Mouse (Mus musculus): ENCODE measurements at regions not wholly inside any gene's neighbourhood (a gene's known extent, or its start where the extent isn't known, plus 50 kb on each side); places are given as distances from the start of the nearest gene placed in this dataset.

DNA sequence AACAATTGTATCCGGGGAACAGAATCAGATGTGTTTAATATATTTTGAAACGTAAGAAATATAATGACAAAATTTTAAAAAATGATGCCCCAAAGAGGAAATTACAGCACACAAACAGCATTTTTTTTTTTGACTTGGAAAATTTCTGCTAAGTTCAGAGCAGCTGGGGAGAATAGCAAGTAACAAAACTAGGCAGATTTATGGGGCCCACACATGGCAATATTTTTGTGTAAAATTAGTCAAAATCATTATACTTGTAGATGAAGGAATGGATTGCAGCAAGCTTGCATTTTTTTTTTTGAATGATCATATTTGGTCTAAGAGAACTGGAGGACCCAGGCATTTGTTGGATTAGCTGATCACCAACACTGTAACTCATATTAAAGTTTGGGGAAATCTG is 189.4 kb downstream of the Map2k6 start:
- no peak for DNase-seq (ENCODE audit: low read depth)

DNA sequence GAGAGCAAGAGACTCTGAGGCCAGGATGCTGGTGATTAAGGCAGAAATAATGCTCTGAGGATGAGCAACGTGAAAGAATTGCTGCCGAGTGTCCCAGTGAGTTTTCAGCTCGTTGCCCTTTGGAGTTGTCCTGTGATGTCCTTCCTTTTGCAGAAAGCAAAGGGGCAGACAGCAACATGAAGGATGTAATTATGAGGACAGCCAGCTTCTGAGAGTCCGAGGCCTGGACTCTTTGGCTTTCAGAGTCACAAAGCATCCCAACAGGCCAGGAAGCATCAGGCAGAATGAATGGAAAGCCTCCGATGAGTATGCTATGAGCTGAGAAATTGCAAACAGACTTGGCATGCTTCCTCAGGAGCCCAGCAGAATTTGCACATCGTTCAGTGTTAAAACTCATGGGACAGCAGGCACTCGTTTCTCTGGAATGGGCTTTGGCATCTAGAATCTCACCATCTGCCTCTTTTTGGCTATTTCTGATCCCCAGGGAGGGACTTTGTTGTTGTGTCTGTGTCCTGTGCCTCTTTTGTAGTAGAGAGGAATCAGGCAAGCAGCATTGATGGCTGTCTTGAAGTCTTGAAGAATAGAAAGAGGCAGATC is 196.4 kb downstream of the Map2k6 start:
- DNase-seq (ENCODE audit: low read depth) = no peak

DNA sequence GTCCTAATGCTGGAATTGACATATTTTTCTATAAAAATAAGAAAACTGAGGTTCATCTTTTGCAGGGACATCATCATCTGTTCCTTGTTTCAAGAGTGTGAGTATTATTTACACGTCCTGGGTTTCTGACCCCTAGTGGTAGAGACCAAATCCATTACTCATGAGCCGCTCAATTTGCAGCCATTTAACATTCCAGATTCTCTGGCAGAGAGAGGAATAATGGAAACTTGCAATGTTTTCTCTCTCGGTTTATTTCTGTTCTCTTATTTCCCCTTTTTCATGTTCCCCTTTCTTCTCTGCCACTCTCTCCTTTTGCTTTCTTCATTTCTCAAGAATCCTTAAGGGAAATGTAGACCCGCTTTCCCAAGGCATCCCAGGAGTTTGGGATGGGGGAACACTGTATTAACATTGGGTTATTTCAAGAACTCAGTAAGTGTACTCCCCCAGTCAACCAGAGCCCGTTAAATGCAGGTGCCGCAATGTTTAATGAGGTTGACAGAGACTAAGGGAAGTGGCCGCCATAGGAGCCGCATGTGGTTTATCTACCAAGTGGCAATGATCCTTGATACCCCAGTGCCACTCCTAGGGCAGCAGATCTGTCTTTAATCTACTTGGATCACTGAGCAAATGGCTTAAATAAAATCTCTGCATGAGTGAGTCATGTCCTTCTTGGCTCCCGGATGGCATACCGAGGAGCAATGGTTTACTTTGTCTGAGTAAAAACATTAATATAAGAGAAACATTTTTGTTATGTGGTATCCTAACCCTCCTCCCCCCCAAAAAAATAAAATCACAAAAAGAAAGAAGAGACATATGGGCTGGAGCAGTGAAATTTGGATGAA is 206.3 kb downstream of the Map2k6 start:
- no peak for DNase-seq (ENCODE audit: low read depth)

DNA sequence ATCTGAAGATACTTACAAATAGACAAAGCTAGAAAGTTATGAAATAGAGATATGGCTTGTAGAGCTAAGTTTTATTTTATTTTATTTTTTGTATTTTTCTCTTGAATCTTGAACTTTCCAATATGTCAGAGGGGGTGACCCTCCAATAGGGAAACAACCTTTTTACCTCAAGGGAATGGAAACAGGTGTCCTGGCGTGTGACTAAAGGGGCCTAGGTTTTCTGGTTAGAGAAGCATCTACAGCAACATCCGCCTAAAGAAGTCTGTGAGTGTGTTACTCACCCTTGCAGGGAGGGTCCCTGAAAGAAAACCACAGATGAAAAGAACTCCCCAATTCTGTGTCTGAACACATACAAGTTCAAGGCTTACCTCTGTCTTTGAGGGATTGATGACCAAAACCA is 210.4 kb downstream of the Map2k6 start:
- DNase-seq (ENCODE audit: low read depth) = no peak

DNA sequence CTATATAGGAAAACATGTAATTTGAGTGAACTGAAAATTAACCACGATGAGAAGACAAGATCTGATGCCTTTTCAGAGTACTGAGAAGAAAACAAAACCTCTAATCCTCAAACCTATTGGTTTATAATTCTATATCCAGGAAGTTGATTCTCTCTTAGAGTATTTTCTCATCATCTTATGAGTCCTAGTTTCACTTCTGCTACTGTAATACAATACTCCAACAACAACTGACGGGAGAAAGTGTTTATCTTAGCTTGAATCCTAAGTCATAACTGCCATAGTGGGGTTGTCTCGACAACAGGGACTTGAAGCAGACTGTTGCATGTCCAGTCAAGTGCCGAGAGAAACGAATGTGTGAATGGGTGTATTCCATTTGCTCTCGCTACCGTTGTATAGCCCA is 211.9 kb downstream of the Map2k6 start:
- no peak for DNase-seq (ENCODE audit: low read depth)

DNA sequence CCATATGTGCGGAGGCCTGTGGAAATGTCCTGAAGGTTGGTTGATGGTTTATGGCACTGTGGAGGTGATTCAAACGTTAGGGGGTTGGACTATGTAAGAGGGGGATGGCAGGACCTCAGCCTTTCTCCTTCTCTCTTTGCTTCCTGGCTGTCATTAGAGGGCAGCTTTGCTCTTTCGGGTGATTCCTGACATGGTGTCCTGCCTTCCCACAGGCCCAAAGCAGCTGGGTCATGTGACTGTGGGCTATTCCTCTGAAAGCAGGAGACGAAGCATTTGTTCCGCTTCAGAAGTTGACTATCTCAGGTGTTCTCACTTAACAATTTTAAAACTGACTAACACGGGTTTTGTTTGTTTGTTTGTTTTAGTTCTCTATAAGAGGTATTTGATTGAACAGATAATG is 233.1 kb downstream of the Map2k6 start:
- no peak for DNase-seq (ENCODE audit: low read depth)

DNA sequence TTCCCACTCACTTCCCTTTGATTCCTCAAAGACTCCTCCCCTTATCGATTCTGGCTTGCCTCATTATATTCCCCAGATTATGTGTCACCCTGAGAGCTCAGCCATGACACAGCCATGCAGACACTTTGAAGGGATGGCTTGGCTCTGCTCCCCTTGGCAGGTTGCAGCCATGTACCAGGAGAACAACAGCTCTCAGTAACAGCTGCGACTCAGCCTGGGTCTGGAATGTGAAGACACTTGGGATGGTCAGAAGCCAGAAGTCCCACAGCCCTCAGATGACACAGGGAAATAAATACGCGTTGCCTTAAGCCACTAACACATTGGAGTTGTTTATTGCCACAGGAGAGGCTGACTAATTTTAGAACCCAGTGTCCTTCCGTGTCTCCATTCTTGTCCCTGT is 234.4 kb downstream of the Map2k6 start:
- no peak for DNase-seq (ENCODE audit: low read depth)

DNA sequence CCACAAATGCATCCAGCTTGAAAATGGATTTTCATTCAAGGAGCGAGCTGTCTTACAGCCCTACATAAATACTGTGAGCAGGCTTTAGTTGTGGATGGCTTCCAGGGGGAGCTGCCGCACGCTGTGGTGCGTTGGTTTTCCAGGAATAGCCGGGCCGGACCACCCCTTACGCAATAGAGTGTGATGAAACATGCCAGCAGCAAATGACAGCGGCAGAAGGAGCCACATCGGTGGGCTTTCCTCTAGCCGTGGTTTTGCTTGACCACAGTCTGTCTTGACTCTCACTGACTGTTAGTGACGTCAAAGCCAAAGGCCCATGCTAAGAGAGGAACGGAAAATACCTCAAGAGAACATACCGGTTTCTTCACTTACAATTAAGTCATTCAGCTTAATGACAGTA is 243.6 kb downstream of the Map2k6 start:
- no peak for DNase-seq (ENCODE audit: low read depth)

DNA sequence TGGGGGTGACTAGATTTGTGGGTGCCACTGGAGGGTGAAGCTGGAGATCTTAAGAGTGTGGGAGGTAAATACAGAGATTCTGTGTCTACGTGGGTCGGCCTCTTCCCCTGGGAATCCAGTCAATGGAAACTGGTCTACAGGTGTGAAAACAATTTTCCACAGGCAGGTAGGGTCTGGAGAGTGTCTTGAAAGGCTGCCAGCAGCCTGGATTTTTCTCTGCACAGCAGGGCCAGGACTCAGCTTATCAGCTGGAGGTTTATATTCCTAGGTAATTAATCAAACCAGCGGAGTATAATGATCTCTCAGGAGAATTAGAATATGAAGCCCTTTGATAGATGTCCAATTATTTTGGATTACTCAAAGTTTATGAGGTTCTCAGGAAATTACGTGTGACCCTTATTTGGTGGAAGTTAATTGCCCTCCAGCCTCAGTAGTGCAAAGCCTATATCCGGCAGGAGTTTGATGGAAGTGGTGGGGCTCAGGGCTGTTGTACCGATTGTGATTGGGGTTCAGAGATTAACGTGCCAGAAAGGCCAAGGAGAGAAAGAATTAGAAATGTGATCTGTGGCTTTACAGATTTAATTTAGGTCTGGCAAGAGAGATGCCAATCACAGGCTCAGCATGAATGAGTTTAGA is 250.8 kb downstream of the Map2k6 start:
- DNase-seq (ENCODE audit: low read depth) = no peak

DNA sequence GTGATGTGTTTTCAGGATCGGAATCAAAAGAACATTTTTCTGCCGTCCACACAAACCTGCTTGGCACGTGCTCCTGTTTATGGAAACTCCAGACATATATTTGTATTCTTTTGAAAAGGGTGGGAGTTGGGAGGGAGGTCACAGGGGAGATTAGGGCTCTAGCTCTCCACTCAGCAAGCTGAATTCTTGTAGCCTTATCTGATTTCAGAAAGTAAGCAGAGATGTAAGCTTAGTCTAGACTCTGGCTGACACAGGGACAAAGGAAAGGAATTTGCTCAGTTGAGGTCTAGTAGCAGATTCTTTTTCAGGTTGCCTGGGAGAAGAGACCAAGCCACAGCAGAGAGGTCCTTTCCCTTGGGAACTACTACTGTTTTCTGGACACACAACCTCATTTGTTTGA is 253.1 kb downstream of the Map2k6 start:
- DNase-seq (ENCODE audit: low read depth) = no peak

DNA sequence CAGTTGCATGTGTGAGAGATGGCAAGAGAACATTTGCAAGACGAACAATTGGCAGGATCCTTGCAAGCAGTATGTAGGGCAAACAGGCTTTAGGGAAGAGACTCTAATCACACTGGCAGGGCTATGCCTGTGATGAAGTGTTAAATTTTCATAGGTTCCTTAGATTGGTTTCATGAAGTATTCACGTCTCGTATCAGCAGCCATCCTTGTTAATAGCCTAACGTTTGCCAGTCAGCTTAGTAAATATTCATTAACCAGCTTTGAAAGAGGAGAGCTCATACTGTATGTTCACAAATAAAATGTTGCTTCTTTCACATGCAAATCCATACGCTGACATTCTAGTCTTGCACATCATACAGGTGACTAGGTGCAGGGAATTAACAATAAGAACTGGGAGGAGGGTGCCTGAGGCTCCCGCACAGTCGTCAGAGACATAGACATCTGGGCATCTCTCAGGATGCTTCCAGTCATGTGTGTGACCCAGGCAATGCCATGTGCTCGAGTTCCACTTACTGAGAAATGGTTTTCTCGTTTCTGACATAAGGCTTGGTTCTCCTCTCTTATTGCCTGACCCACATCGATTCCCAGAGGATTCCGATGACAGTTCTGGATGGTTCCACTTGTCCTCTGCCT is 257.7 kb downstream of the Map2k6 start:
- no peak for DNase-seq (ENCODE audit: low read depth)

DNA sequence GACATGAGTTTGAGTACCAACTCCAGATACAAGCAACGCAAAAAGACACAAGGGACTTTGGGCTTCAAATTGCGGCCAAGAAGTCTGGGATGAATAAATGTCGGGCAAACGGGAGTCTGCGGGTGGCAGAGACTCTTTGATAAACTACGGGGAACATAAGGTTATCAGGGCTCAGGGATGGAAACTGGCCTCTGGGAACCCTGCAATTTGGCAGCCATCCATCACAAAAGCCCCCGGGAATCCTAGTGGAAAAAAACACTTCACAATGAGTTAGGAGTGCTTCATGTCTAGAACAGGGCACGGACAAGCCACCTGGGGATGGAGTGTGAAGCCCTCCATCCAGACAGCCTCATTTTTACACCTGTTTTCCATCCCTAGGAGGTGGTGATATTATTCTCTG is 258.9 kb downstream of the Map2k6 start:
- no peak for DNase-seq (ENCODE audit: low read depth)

DNA sequence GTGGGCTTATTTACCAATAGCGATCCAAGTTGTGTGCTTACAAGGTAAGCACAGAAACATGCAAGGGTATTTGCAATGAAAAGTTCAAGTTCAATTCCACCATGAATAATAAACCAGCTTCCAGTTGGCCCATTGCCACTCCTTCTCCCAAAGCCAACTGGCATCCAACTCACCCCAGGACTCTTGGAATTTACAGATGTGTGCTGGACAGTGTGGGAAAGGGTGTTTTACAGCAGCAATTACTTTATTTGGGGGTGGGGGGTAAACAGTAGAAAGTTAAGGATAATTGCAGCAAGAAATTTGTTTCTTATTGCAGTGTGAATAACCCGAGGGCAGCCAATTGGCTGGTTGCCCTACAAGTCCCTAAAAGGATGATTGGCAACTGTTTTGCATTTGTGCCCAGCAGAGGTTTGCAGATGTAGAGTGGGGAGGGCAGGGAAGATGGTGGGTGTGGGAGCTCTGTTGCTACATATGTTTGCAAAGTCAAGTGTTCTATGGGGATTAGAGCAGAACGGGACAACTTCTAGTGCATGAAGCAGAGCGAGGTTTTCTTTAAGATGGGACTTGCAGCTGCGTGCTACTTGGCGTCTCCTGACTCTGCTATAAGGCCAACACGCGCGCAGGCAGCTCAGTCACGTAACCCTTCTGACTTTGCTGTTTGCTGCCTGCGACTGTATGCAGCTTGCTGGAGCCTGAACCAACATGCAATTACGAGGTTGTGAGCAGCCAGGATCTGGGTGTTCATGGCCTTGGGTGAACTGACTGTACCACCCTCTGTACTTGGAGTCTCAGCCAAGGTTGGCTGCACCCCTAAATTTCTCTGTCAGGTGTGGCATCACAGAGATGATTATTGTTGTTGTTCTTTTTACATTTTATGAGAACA is 271.9 kb downstream of the Map2k6 start:
- peak; percentile 41 for DNase-seq (ENCODE audit: low read depth)

DNA sequence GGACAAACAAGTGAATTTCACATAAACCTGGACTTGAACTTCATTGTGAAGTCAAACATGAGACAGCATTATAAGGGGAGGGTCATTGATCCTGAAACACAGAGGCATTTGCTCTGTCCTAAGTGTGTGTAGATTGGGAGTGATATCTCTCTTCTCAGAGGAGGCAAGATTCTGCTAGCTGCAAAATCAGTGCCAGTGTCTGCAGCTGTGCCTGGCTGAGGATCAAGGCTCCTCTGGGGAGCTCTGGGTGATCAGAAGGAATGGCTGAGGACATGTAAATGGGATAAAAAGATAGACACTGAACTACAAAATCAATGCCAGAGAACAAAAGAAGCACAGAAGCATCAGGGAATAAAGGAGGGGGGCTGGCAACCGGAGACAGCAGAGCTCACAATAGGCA is 274.0 kb downstream of the Map2k6 start:
- no peak for DNase-seq (ENCODE audit: low read depth)

DNA sequence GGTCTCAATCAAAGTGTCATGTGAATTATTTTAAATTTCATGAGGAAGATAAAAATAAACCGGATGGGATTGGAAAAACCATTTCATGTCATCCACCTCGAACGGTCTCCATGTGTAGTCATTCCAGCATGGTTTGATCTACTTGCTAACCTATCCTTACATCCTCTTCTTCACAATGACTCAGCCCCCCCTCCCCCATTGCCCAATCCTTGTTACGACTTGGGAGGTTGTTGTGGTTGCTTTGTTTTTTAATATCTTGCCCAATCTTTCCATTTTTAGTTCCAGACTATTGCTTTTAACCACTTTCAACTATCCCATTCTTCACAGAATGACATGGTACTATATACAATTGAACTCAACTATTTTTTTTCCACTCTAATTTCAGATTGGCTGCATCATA is 275.0 kb upstream of the Kcnj16 start:
- DNase-seq (ENCODE audit: low read depth) = no peak

DNA sequence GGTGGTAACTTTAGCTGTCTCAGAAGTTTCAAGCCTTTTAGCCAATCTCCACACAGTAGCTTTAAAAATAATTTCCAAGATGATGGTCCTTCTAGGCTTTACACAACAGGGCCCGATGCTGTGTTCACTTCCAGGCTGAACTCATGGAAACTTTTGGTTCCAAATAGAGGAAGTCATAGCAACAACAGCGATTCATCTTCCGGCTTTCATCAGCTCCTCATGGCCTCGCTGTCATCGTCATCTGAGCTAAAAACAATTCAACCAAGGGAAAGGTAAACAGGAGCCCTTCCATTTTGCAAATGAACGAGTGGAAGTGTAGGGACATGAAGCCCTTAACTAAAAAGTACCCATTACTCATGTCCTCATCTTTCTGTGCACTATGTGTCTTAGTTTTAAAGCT is 270.8 kb upstream of the Kcnj16 start:
- DNase-seq (ENCODE audit: low read depth) = no peak

DNA sequence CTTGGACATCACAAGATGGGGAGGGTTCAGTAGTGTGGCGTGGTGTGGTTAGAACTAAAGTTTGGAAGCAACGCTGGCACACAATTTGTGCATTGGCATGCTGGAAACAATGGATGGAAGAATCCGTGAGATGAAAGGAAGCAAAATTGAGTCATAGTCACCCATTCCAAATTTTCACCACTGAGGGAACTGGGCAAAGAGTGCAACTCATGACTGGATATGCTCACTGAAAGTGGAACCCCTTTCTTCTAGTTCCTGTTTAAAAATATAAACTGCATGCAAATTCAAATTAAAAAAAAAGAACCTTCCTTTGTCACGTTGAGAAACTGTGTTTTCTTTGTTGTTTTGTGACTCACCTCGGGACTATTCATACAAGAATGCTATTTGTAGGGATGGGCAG is 269.5 kb upstream of the Kcnj16 start:
- no peak for DNase-seq (ENCODE audit: low read depth)

DNA sequence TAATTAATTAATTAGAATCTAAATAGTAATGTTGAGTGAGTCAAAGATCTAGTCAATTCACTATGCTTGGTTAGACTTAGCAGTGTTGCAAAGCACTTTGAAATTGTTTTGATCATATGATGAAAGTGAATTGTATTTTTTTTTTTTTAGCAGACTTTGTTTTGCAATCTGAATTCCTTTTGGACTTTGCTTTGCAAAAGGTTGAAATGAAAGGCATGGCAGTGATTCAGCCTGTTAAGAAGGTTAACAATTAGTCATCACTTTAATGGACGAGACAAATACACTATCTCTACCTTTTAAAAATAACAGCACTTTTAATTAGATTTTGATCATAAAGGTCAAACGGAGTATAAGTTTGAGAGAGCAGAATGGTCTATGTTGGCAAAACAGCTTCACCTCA is 266.9 kb upstream of the Kcnj16 start:
- no peak for DNase-seq (ENCODE audit: low read depth)

DNA sequence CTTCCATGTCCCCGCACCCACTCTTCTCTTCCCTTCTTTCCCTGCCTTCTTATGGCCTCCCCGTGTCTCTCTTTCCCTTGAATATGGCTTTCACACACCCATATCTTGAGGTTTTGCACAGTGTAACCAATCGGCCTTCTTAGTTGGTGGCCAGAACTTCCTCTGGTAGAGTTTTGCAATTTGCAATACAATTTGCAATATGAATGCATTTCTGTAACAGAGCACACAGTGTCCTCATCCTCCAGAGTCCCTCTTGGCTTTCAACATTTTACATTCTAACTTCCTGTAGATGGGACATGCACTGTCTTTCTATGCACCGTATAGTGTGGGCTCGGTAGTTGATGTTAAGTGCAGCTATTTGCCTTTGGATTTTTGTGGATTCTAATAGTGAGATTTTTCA is 265.7 kb upstream of the Kcnj16 start:
- DNase-seq (ENCODE audit: low read depth) = no peak

DNA sequence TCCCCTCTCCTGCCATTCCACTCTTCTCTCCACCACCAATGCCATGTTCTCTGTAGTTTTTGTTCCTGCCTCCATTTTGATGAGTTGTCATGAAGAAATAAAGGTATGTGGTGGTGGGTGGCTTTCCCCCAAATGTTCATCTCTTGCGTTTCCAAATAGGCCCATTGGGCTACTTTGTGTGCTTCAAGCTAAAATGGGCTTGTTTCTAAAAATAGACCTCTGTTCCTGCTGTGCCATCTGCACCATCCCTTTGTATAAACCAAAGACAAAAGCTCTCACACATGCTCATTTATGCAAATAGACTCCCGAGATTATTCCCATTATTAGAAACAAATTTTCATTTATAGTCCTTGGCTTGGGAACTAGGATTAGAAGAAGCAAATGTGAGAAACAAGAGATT is 264.3 kb upstream of the Kcnj16 start:
- DNase-seq (ENCODE audit: low read depth) = no peak

DNA sequence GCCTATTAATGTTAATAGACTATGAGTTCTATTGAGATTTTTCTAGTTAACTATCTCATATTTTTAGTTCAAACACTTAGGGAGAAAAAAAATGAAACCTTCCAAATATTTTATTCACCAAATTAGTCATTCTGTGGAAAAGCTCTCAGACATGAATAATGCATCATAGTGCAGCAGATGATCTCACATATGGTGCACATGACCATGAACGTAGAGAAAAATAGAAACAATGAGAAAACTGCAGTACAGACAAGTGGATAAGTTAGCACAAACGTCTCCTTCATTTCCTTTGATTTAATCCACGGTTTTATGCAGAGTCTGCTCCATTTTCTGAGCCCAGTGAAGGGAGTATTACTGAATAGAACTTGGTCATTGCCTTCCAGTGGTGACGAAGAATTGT is 260.5 kb upstream of the Kcnj16 start:
- no peak for DNase-seq (ENCODE audit: low read depth)

DNA sequence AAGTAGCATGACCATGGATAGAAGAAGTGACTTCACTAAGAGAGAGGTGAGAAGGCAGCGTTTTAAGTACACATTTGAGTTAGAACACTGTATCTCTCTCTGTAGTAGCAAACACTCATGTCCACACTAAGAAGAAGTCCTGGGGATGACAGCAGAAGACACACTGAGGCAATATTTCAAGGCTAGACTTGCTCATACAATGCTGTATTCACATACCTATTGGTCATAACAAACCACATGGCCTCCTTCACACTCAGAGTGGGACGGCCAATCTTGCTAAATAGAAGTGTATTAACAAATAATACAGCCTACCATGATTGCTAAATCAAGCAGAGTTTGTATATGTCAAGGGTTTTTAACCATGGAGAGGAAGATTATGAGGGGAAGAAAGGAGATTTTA is 252.5 kb upstream of the Kcnj16 start:
- DNase-seq (ENCODE audit: low read depth) = no peak

All from gonadal fat pad, adult 2 months (tissue).